Comparison of ENCODE assay signal across 8 mouse cellular contexts in the genomic region with DNA sequence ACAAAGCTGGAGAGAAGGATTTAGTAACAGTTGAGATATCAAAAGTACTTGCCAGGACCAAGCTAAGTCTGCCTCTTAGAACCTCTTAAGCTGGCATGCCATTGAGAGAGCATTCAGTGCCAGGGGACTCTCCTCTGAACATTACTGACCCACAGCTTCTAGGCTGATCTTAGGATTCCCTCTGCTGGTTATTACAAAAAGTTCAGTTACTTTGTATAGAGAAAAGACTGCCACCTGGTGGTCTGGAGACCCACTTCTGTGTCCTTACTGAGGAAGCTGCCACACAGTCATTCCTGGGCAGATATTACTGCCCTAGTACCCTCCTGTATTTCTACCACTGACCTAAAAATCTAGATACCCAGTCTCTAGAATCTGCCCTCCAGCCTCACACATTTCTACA.
A peak's percentile ranks its signal among the peaks of the same experiment; 100 is the strongest.
DNase-seq lines count a peak whose midpoint lies in the region; ATAC-seq lines count a peak whose summit lies in the region.

No protein-coding gene starts in this region.

- peak; percentile 97 for DNase-seq in heart, adult 11 months
- DNase-seq in embryo, embryonic 10 days (ENCODE audit: low spot score) = peak; percentile 79
- DNase-seq in gastrocnemius, postnatal 36 days = peak; percentile 27 to 55
- DNase-seq in left cerebral cortex, postnatal 10 days (ENCODE audit: extremely low spot score in 1 of 2, low spot score in 2 of 2) = peak; percentile 70 to 87
- peak; percentile 48 for DNase-seq in midbrain, embryonic 10.5 days (ENCODE audit: low spot score)
- DNase-seq in right cerebral cortex, postnatal 36 days (ENCODE audit: low spot score in 2 of 2) = peak; percentile 53 to 58

- no peak for ATAC-seq in heart, embryonic 11.5 days (replicated peaks; ENCODE audit: insufficient number of reproducible peaks, low FRiP score, low TSS enrichment)
- peak; percentile 64 for ATAC-seq in intestine, embryonic 16.5 days

- no peaks in the 10 kb centered on the region for H3K9me3 ChIP-seq in heart, embryonic 11.5 days (replicated peaks; ENCODE audit: control insufficient read depth, low read length)
- no peaks in the 10 kb centered on the region for H3K9me3 ChIP-seq in intestine, embryonic 16.5 days (ENCODE audit: control insufficient read depth, low read length)
- H3K9me3 ChIP-seq in midbrain, embryonic 10.5 days (replicated peaks) = no peaks in the 10 kb centered on the region

- no peak overlapping the region for H3K27ac ChIP-seq in heart, embryonic 11.5 days (ENCODE audit: low read depth, low read length)
- H3K27ac ChIP-seq in intestine, embryonic 16.5 days (ENCODE audit: low read length) = no peak overlapping the region
- no peak overlapping the region for H3K27ac ChIP-seq in midbrain, embryonic 10.5 days (replicated peaks)

- H3K27me3 ChIP-seq in heart, embryonic 11.5 days (ENCODE audit: control insufficient read depth, insufficient read depth, low read length) = peaks cover 17% of the 10 kb centered on the region
- H3K27me3 ChIP-seq in intestine, embryonic 16.5 days (replicated peaks; ENCODE audit: control insufficient read depth, insufficient read depth, low read length) = no peaks in the 10 kb centered on the region
- no peaks in the 10 kb centered on the region for H3K27me3 ChIP-seq in midbrain, embryonic 10.5 days (ENCODE audit: low read depth, poor library complexity, severe bottlenecking)

- no peak overlapping the region for H3K4me3 ChIP-seq in heart, embryonic 11.5 days (ENCODE audit: low read depth, low read length)
- no peak overlapping the region for H3K4me3 ChIP-seq in intestine, embryonic 16.5 days (ENCODE audit: low read length)
- no peak overlapping the region for H3K4me3 ChIP-seq in midbrain, embryonic 10.5 days

- H3K4me2 ChIP-seq in heart, embryonic 11.5 days = no peak overlapping the region
- H3K4me2 ChIP-seq in intestine, embryonic 16.5 days (ENCODE audit: low read depth, low read length) = no peak overlapping the region

- intact Hi-C loops in gastrocnemius, postnatal 36 days (cut with DNase I) = loop anchor here (1.0 to 5.0 kb wide), 2 partner anchors 92 to 214 kb away; no protein-coding TSS in a partner anchor
- intact Hi-C loops in left cerebral cortex, postnatal 10 days (cut with DNase I) = loop anchor here (1.0 to 5.0 kb wide), 2 partner anchors 92 to 219 kb away; no protein-coding TSS in a partner anchor

- peaks cover 10% of the 10 kb centered on the region; the same call in 1 of the 2 replicates for H3K4me1 ChIP-seq in heart, embryonic 11.5 days (ENCODE audit: control insufficient read depth, insufficient read depth, low read length)
- no peaks in the 10 kb centered on the region for H3K4me1 ChIP-seq in intestine, embryonic 16.5 days (ENCODE audit: control insufficient read depth, insufficient read depth, low read length)
- H3K4me1 ChIP-seq in midbrain, embryonic 10.5 days = peaks cover 41% of the 10 kb centered on the region

- peaks cover 10% of the 10 kb centered on the region; the same call in 1 of the 2 replicates for H3K36me3 ChIP-seq in heart, embryonic 11.5 days (ENCODE audit: control insufficient read depth, insufficient read depth, low read length)
- H3K36me3 ChIP-seq in intestine, embryonic 16.5 days (ENCODE audit: control insufficient read depth, insufficient read depth, low read length) = no peaks in the 10 kb centered on the region
- H3K36me3 ChIP-seq in midbrain, embryonic 10.5 days = peaks cover 73% of the 10 kb centered on the region

- H3K9ac ChIP-seq in heart, embryonic 11.5 days (ENCODE audit: low read depth, low read length) = no peak overlapping the region
- no peak overlapping the region for H3K9ac ChIP-seq in intestine, embryonic 16.5 days (ENCODE audit: low read depth, low read length)

Comparison
In these comparisons a context has a peak if more than half of its experiments do, and no peak if none do; other contexts are left out.
1. DNase-seq: peak in every context shown above with its lines; median percentile 97 in heart, adult 11 months; 79 in embryo, embryonic 10 days; 78 in left cerebral cortex, postnatal 10 days; 56 in right cerebral cortex, postnatal 36 days; 48 in midbrain, embryonic 10.5 days; 41 in gastrocnemius, postnatal 36 days.